Mouse (Mus musculus) embryo, embryonic 10.5 days (tissue): Measurements from ENCODE around the gene Kcnmb3.
"Not testable (repeated sequence)": the region's sequence is repeated elsewhere in the genome, so short reads cannot be mapped to it uniquely, and the experiment has no call there.

Source experiments
- DNase-seq: peaks from one replicate; pipeline ENCODE4 v3.0.0-alpha.2; 2015; ENCODE audit warnings: low spot score

Gene Kcnmb3

GRCm38 (mm10) chr3:32430394-32430793, 61.6 kb downstream of the Kcnmb3 start:
- no peak for DNase-seq

DNA sequence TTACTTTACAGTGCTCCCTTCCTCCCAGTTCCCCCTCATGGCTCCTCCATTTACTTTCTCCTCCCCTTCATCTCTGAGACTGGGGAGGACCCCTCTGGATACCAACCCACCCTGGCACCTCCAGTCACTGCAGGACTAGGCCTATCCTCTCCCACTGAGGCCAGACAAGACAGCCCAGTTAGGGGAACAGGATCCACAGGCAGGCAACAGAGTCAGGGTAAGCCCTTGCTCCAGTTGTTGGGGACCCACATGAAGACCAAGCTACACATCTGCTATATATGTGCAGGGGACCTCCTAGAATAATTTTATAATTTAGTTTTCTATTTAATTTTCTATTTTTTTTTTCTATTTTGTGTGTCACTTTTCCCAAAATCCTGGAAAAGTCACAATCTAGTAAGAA, 62.7 kb downstream of the Kcnmb3 start:
- not testable (repeated sequence) for DNase-seq

DNA sequence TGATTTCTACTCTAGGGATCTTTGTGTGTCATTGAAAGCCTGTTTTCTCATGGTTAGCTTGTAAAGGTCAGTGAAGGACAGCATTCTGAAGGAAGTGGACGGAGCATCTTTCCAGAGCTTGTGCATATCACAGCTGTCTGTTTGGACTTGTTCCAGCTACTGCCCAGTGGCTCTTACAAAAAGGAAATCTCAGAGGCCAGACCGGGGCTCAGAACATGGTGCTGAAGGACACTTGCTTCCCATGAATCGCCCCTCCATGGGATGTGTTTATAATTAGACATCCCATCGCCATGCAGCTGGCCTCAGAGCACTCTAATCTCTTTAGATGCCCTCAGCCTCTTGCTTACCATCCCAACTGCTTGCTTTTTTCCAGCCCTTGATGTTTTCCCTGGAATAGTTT, 63.1 kb downstream of the Kcnmb3 start:
- no peak for DNase-seq

DNA sequence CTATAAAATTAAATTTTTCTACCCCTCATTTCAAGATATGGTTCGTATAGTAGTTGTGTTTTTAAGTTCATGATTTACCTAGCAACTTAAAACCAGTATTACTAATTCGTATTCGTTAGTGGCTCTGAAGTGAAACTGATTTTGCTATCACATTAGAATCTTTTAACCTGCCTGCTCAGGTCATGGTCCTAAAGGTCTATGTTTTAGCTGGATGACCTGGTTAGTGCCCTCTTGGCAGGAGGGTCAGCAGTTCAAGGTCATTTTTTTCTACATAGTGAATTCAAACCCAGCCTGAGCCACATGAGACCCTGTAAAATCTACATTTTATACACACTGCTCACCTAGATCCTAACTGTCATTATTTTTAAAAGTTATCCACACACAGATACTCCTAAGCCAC, 63.7 kb downstream of the Kcnmb3 start:
- no peak for DNase-seq

DNA sequence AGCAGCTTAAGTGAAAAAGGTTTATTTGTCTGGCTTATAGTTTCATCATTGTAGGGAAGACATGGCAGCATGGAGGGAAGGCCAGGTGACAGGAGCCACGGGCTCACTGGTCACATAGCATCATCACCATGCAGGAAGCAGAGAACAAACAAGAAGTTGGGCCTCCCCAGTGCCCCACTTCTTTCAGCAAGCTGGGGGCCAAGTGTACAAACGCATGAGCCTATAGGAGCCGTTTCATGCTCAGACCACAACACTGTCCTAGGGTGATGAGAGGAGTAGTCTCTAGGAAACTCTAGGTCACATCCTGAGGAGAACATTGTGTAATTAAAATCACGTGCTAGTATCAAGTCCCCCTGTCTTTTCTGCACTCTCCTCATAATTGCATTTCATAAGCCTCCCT, 64.3 kb downstream of the Kcnmb3 start:
- DNase-seq, result no peak
